Mouse (Mus musculus): Measurements from ENCODE around the gene Gm6614. TPM values are rescaled to one million over a fixed set of nuclear protein-coding genes. Genes with fewer than 3 reads are reported as not detected.

The Gm6614 gene
- polyA plus RNA-seq, 1 experiment from 2014 or later = not detected

DNA sequence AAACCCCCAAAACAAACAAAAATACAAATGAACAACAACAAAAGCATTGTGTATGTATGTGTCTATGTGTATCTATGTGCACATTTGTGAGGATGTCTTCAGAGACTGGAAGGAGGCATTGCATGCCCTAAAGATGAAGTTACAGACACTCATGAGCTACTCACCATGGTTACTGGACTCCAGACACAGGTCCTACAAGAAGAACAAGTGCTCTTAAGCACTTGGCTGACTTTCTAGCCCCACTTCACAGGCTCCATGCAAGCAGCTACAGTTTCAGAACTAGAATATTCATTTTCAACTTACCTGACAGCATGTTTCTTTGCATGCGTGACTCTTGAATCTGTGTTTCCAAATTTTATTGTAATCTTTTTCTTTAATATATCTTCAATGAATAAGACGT is 24.6 kb upstream of the Gm6614 start:
- Histone ChIP-seq H3K36me3 (ENCODE audit: control insufficient read depth, insufficient read depth) (no peaks in the 10 kb centered on the region), H3K9me3 (ENCODE audit: control insufficient read depth) (no peaks in the 10 kb centered on the region), H3K27me3 (replicated peaks; ENCODE audit: control insufficient read depth, insufficient read depth, low read length) (no peaks in the 10 kb centered on the region), H3K27ac (ENCODE audit: low read depth, low read length) (no peak overlapping the region), H3K4me1 (replicated peaks; ENCODE audit: control insufficient read depth, insufficient read depth, low read length) (no peaks in the 10 kb centered on the region), H3K4me2 (replicated peaks; ENCODE audit: low read depth) (no peak overlapping the region), H3K9ac (ENCODE audit: low read depth, low read length) (no peak overlapping the region), H3K4me3 (ENCODE audit: low read depth, low read length) (no peak overlapping the region)
- ATAC-seq = no peak
- no peak for TF ChIP-seq CTCF (IDR thresholded peaks at IDR 0.05; ENCODE audit: low read depth)
- 71% methylated on average over 2 of the region's 2 CpGs for WGBS

DNA sequence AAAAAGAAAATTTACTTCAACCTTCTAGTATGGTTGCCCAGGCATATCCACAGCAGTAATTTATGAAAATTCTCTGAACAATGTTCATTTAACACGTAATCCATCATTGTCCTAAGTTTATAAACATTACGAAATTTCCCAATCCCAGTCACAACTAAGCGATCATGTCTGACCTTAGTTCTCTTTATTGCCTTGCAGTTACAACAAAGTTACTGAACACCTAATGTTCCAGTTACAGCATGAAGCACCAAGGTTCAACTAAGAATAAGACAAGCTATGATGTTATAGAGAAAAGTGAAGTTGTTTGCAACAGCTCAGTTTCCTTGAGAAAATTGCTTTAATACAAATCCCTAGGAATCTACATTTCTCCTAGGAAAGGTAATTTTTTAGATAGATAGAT is 10.5 kb upstream of the Gm6614 start:
- Histone ChIP-seq H3K36me3 (ENCODE audit: control insufficient read depth, insufficient read depth) (no peaks in the 10 kb centered on the region), H3K27ac (ENCODE audit: low read depth, low read length) (no peak overlapping the region), H3K27me3 (replicated peaks; ENCODE audit: control insufficient read depth, insufficient read depth, low read length) (no peaks in the 10 kb centered on the region), H3K9me3 (ENCODE audit: control insufficient read depth) (no peaks in the 10 kb centered on the region), H3K9ac (ENCODE audit: low read depth, low read length) (no peak overlapping the region), H3K4me2 (replicated peaks; ENCODE audit: low read depth) (no peak overlapping the region), H3K4me3 (ENCODE audit: low read depth, low read length) (no peak overlapping the region), H3K4me1 (replicated peaks; ENCODE audit: control insufficient read depth, insufficient read depth, low read length) (no peaks in the 10 kb centered on the region)
- WGBS = 58% methylated on average over 3 of the region's 3 CpGs
- no peak for ATAC-seq
- no peak for TF ChIP-seq CTCF (IDR thresholded peaks at IDR 0.05; ENCODE audit: low read depth)

DNA sequence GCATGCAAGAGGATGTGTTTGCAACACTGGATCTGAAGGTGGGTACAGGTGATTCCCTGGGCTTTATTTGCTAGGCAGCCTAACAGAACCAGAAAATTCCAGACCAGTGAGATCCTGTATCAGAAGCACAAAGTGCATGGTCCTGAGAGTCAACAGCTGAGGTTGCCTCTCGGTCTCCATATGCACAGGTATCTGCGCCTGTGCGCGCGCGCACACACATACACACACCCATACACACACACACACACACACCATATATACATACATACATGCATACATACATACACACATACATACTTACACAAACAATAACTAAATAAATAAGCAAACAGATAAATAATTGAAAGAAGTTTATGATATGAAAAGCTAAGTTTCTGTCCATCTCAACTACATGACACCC is 24.4 kb downstream of the Gm6614 start:
- Histone ChIP-seq H3K9me3 (ENCODE audit: control insufficient read depth) (no peaks in the 10 kb centered on the region), H3K27ac (ENCODE audit: low read depth, low read length) (no peak overlapping the region), H3K4me3 (ENCODE audit: low read depth, low read length) (no peak overlapping the region), H3K9ac (ENCODE audit: low read depth, low read length) (no peak overlapping the region), H3K36me3 (ENCODE audit: control insufficient read depth, insufficient read depth) (no peaks in the 10 kb centered on the region), H3K4me1 (replicated peaks; ENCODE audit: control insufficient read depth, insufficient read depth, low read length) (no peaks in the 10 kb centered on the region), H3K4me2 (replicated peaks; ENCODE audit: low read depth) (no peak overlapping the region), H3K27me3 (replicated peaks; ENCODE audit: control insufficient read depth, insufficient read depth, low read length) (no peaks in the 10 kb centered on the region)
- 96% methylated on average over 6 of the region's 6 CpGs for WGBS
- TF ChIP-seq CTCF (IDR thresholded peaks at IDR 0.05; ENCODE audit: low read depth) = no peak
- no peak for ATAC-seq

DNA sequence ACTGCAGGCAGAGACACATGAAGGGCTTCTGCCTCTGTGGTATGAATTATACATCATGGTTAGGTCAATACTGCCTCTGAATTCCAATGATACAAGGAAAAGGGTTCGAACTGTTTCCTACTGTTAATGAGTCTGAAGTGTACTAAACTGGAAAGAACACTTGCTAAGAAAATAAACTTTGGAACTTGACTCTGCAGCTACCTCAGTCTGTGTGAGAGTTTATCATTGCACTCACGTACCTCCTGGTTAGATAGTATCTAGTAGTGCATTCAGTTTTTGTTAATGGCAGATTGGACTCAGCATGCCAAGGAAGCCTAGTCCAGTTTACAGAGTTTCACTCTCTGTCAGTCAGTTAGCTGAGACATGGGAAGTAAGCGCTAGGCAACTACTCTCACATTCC is 26.6 kb downstream of the Gm6614 start:
- 65% methylated on average over 3 of the region's 3 CpGs for WGBS
- TF ChIP-seq CTCF (IDR thresholded peaks at IDR 0.05; ENCODE audit: low read depth) = no peak
- H3K4me3 ChIP-seq (ENCODE audit: low read depth, low read length) = no peak overlapping the region
- no peak overlapping the region for H3K4me2 ChIP-seq (replicated peaks; ENCODE audit: low read depth)
- no peaks in the 10 kb centered on the region for H3K4me1 ChIP-seq (replicated peaks; ENCODE audit: control insufficient read depth, insufficient read depth, low read length)
- H3K36me3 ChIP-seq (ENCODE audit: control insufficient read depth, insufficient read depth) = no peaks in the 10 kb centered on the region
- H3K9ac ChIP-seq (ENCODE audit: low read depth, low read length) = no peak overlapping the region
- no peaks in the 10 kb centered on the region for H3K9me3 ChIP-seq (ENCODE audit: control insufficient read depth)
- H3K27me3 ChIP-seq (replicated peaks; ENCODE audit: control insufficient read depth, insufficient read depth, low read length) = no peaks in the 10 kb centered on the region
- no peak overlapping the region for H3K27ac ChIP-seq (ENCODE audit: low read depth, low read length)
- no peak for ATAC-seq

DNA sequence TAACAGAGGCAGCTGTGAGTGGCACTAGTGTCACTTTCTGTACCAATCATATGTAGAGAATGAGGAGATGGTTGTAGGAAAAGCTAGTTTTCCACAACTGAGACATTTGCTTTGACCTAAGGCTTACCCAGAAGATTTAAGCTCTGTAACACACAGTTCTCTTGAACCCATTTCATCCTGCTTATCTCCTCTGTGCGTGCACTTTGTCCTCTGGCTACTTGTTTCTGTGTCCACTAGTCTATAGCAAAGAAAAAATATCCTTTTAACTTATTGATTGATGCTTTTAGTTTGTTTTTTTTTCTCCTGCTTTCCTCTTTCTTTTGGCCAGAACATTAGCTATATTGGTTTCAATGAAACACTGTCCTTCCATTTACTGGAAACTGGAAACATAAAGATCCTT is 48.8 kb downstream of the Gm6614 start:
- no peaks in the 10 kb centered on the region for H3K9me3 ChIP-seq (ENCODE audit: control insufficient read depth)
- no peaks in the 10 kb centered on the region for H3K27me3 ChIP-seq (replicated peaks; ENCODE audit: control insufficient read depth, insufficient read depth, low read length)
- 59% methylated on average over 1 of the region's 1 CpGs for WGBS
- no peaks in the 10 kb centered on the region for H3K4me1 ChIP-seq (replicated peaks; ENCODE audit: control insufficient read depth, insufficient read depth, low read length)
- H3K27ac ChIP-seq (ENCODE audit: low read depth, low read length) = no peak overlapping the region
- H3K9ac ChIP-seq (ENCODE audit: low read depth, low read length) = no peak overlapping the region
- no peaks in the 10 kb centered on the region for H3K36me3 ChIP-seq (ENCODE audit: control insufficient read depth, insufficient read depth)
- ATAC-seq = no peak
- H3K4me2 ChIP-seq (replicated peaks; ENCODE audit: low read depth) = no peak overlapping the region
- TF ChIP-seq CTCF (IDR thresholded peaks at IDR 0.05; ENCODE audit: low read depth) = no peak
- H3K4me3 ChIP-seq (ENCODE audit: low read depth, low read length) = no peak overlapping the region

DNA sequence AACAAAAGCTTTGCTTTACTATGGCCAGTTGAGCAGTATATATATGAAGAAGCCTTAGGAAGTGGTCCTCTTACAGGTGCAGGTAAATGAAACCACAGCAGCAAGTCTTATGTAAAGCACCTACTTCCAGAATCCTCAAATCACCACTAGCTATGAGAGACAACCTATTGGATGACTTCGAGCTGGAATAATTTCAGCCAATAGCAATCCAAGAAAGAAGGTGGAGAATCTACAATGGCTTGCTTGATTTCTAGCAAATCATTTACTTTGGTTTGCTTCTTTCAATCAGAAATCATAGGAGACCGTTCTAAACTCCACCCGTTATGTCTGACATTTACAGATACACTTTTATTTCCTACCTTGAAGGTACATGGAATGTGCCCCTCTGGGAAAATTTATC is 49.4 kb downstream of the Gm6614 start:
- Histone ChIP-seq H3K36me3 (ENCODE audit: control insufficient read depth, insufficient read depth) (no peaks in the 10 kb centered on the region), H3K27ac (ENCODE audit: low read depth, low read length) (no peak overlapping the region), H3K9ac (ENCODE audit: low read depth, low read length) (no peak overlapping the region), H3K4me3 (ENCODE audit: low read depth, low read length) (no peak overlapping the region), H3K9me3 (ENCODE audit: control insufficient read depth) (no peaks in the 10 kb centered on the region), H3K4me2 (replicated peaks; ENCODE audit: low read depth) (no peak overlapping the region), H3K27me3 (replicated peaks; ENCODE audit: control insufficient read depth, insufficient read depth, low read length) (no peaks in the 10 kb centered on the region), H3K4me1 (replicated peaks; ENCODE audit: control insufficient read depth, insufficient read depth, low read length) (no peaks in the 10 kb centered on the region)
- 83% methylated on average over 3 of the region's 3 CpGs for WGBS
- no peak for TF ChIP-seq CTCF (IDR thresholded peaks at IDR 0.05; ENCODE audit: low read depth)
- no peak for ATAC-seq

DNA sequence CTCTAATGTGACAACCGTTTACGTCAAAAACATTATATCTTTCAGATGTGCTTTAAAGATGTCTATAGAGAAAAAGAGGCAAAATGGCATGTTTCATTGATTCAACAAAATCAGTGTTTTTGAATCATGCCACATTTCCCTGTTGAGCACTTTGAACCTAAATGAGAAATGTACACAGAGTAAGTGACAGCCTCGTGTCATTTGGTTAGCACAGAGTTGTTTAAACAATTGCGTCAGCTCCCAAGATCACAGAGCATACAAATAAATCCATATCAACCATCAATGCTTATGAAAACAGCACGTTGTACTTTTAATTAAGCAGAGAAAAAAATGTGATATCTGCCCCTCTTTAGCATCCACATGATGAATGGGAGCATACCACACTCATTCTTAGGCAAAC is 50.7 kb downstream of the Gm6614 start:
- 41% methylated on average over 5 of the region's 5 CpGs for WGBS

More for the DNA sequence above, 50.7 kb downstream of the Gm6614 start:
- no peaks in the 10 kb centered on the region for H3K27me3 ChIP-seq (replicated peaks; ENCODE audit: control insufficient read depth, insufficient read depth, low read length)
- no peak overlapping the region for H3K27ac ChIP-seq (ENCODE audit: low read depth, low read length)
- TF ChIP-seq CTCF (IDR thresholded peaks at IDR 0.05; ENCODE audit: low read depth) = no peak
- no peak overlapping the region for H3K4me2 ChIP-seq (replicated peaks; ENCODE audit: low read depth)
- no peak overlapping the region for H3K4me3 ChIP-seq (ENCODE audit: low read depth, low read length)
- ATAC-seq = no peak
- H3K9ac ChIP-seq (ENCODE audit: low read depth, low read length) = no peak overlapping the region
- H3K36me3 ChIP-seq (ENCODE audit: control insufficient read depth, insufficient read depth) = no peaks in the 10 kb centered on the region
- H3K9me3 ChIP-seq (ENCODE audit: control insufficient read depth) = no peaks in the 10 kb centered on the region
- H3K4me1 ChIP-seq (replicated peaks; ENCODE audit: control insufficient read depth, insufficient read depth, low read length) = no peaks in the 10 kb centered on the region
